15 mouse cellular contexts compared by ENCODE assay signal in the genomic region with DNA sequence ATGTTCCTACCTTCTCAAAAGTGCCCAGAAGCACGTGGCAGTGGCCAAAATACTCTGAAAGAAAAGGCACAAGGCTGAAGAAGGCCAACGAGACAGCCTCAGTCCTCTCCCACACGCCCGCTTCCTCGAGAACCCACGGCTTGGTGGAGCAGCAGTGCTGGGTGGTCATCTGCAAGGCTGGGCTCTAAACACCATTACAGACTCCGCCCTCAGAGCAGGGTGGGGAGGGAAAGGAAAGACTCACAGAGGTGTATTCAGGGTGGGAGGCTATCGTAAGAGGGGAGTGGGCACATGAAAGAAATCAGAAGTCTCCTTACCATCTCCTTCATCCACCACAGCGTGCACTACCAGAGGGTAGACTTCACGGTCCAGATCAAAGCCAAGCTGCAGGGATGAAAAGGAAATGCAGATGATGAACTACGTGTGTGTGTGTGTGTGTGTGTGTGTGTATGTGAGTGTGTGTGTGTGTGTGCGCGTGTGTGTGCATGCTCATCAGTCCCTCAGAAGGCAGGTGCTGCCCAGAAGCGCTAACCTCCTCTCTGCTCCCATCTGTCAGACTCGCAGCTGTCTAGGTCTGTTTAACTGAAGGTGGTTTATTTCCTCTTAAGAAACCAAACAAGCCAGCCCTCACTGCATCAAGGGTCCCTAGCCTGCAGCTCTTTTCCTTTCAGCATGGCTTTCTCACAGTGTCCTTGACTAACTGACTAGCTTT. TPM values are rescaled to one million over a fixed set of nuclear protein-coding genes. Genes with fewer than 3 reads are reported as not detected.
DNase-seq lines count a peak whose midpoint lies in the region; ATAC-seq and TF ChIP-seq lines count a peak whose summit lies in the region.
"Had no signal": no experiment of that assay in that cellular context is flagged by ENCODE, and none has a peak within 500 bp of the region (broad histone marks: within the 10 kb centered on the region; RNA-seq: fewer than 3 reads in every experiment).

No protein-coding gene starts in this region.

- H3K4me3 ChIP-seq in hindbrain, embryonic 16.5 days (ENCODE audit: low read length) = no peak overlapping the region
- no peak overlapping the region for H3K4me3 ChIP-seq in hindbrain, embryonic 11.5 days (ENCODE audit: low read depth, low read length)
- no peak overlapping the region for H3K4me3 ChIP-seq in CH12.LX (replicated peaks in 1 of 3; ENCODE audit: low read depth in 2 of 3, low read length in 2 of 3, poor library complexity in 1 of 3)
- H3K4me3 ChIP-seq in forebrain, embryonic 14.5 days (ENCODE audit: low read depth, low read length) = no peak overlapping the region
- H3K4me3 ChIP-seq: forebrain, embryonic 15.5 days; heart, adult 2 months; liver, embryonic 13.5 days had no signal

- H3K9me3 ChIP-seq in hindbrain, embryonic 16.5 days (ENCODE audit: control insufficient read depth, low read length) = no peaks in the 10 kb centered on the region
- no peaks in the 10 kb centered on the region for H3K9me3 ChIP-seq in hindbrain, embryonic 11.5 days (ENCODE audit: control insufficient read depth, low read length)
- H3K9me3 ChIP-seq in CH12.LX (replicated peaks; ENCODE audit: low read length) = peaks cover 5% of the 10 kb centered on the region
- H3K9me3 ChIP-seq in forebrain, embryonic 14.5 days (replicated peaks; ENCODE audit: control insufficient read depth, low read length) = no peaks in the 10 kb centered on the region
- H3K9me3 ChIP-seq: forebrain, embryonic 15.5 days; liver, embryonic 13.5 days had no signal

- no peaks in the 10 kb centered on the region for H3K79me2 ChIP-seq in CH12.LX (replicated peaks; ENCODE audit: control insufficient read depth, extremely low read depth, insufficient read depth, poor library complexity, severe bottlenecking)

- 72% methylated on average over 15 of the region's 15 CpGs for WGBS in hindbrain, embryonic 16.5 days
- WGBS in hindbrain, embryonic 11.5 days = 73% methylated on average over 15 of the region's 15 CpGs
- WGBS in forebrain, embryonic 14.5 days = 82% methylated on average over 15 of the region's 15 CpGs

- no peak for TF ChIP-seq POLR2A in CH12.LX (IDR thresholded peaks at IDR 0.05; ENCODE audit: low read depth, low read length)

- no peak overlapping the region for H3K4me2 ChIP-seq in hindbrain, embryonic 16.5 days (ENCODE audit: low read length)
- H3K4me2 ChIP-seq in hindbrain, embryonic 11.5 days (replicated peaks; ENCODE audit: low read depth, low read length) = no peak overlapping the region
- no peak overlapping the region for H3K4me2 ChIP-seq in CH12.LX (ENCODE audit: insufficient read depth, low read depth, poor library complexity, severe bottlenecking)
- H3K4me2 ChIP-seq in forebrain, embryonic 14.5 days (ENCODE audit: low read length) = no peak overlapping the region
- H3K4me2 ChIP-seq: forebrain, embryonic 15.5 days; liver, embryonic 13.5 days had no signal

- in situ Hi-C loops in CH12.LX (cut with MboI; ENCODE audit: low pct_ligation_motif_present, low pct_unique_long_range_greater_than_20kb, low sequenced_read_pairs) = no loop called here

- H3K36me3 ChIP-seq in hindbrain, embryonic 16.5 days (ENCODE audit: control insufficient read depth, insufficient read depth, low read length) = peaks cover 13% of the 10 kb centered on the region
- no peaks in the 10 kb centered on the region for H3K36me3 ChIP-seq in hindbrain, embryonic 11.5 days (ENCODE audit: control insufficient read depth, insufficient read depth, low read length)
- peaks cover 34 to 49% of the 10 kb centered on the region in 2 experiments for H3K36me3 ChIP-seq in CH12.LX (replicated peaks in 1 of 2; ENCODE audit: control insufficient read depth in 1 of 2, insufficient read depth in 1 of 2, low read length in 1 of 2)
- H3K36me3 ChIP-seq in splenic B cell, adult 2 months (ENCODE audit: control insufficient read depth, insufficient read depth, low read length, poor library complexity, severe bottlenecking) = peaks cover 6% of the 10 kb centered on the region; the same call in 1 of the 2 replicates
- H3K36me3 ChIP-seq in forebrain, embryonic 14.5 days (ENCODE audit: control insufficient read depth, insufficient read depth, low read length) = peaks cover 61% of the 10 kb centered on the region

- 0 out of 2 replicates have a peak overlapping the region, but pooled peaks have one; percentile 18 for H3K27ac ChIP-seq in hindbrain, embryonic 16.5 days (ENCODE audit: low read depth, low read length)
- no peak overlapping the region for H3K27ac ChIP-seq in hindbrain, embryonic 11.5 days (ENCODE audit: low read depth, low read length)
- H3K27ac ChIP-seq in CH12.LX (ENCODE audit: insufficient read depth, low read depth) = no peak overlapping the region
- no peak overlapping the region; the same call in 1 of the 2 replicates for H3K27ac ChIP-seq in forebrain, embryonic 14.5 days (ENCODE audit: low read depth, low read length)
- H3K27ac ChIP-seq: forebrain, embryonic 15.5 days; heart, adult 2 months; liver, embryonic 13.5 days had no signal

- no peak for TF ChIP-seq RAD21 in CH12.LX (IDR thresholded peaks at IDR 0.05; ENCODE audit: low read depth, low read length)

- dilution Hi-C loops in CH12.LX (cut with MboI; ENCODE audit: extremely low pct_ligation_motif_present, extremely low pct_unique_long_range_greater_than_20kb, low sequenced_read_pairs) = no loop called here

- H3K9ac ChIP-seq in hindbrain, embryonic 16.5 days (ENCODE audit: low read depth, low read length) = no peak overlapping the region
- H3K9ac ChIP-seq in hindbrain, embryonic 11.5 days (ENCODE audit: low read depth, low read length) = no peak overlapping the region
- no peak overlapping the region for H3K9ac ChIP-seq in CH12.LX (ENCODE audit: insufficient read depth, low read depth)
- H3K9ac ChIP-seq in forebrain, embryonic 14.5 days (ENCODE audit: low read length) = no peak overlapping the region
- H3K9ac ChIP-seq: forebrain, embryonic 15.5 days; liver, embryonic 13.5 days had no signal

- no peak for TF ChIP-seq CTCF in CH12.LX (conservative IDR thresholded peaks at IDR 0.05 in 1 of 2, IDR thresholded peaks at IDR 0.05 in 1 of 2; ENCODE audit: low read depth in 2 of 2, low read length in 2 of 2)

- peak; percentile 20; the same call in 1 of the 2 replicates for TF ChIP-seq EP300 in CH12.LX (IDR thresholded peaks at IDR 0.05; ENCODE audit: low read length)

- no peaks in the 10 kb centered on the region for H3K27me3 ChIP-seq in hindbrain, embryonic 16.5 days (replicated peaks; ENCODE audit: control insufficient read depth, insufficient read depth, low read length)
- no peaks in the 10 kb centered on the region for H3K27me3 ChIP-seq in hindbrain, embryonic 11.5 days (ENCODE audit: control insufficient read depth, insufficient read depth, low read length)
- no peaks in the 10 kb centered on the region for H3K27me3 ChIP-seq in CH12.LX (replicated peaks)
- H3K27me3 ChIP-seq in splenic B cell, adult 2 months (ENCODE audit: control insufficient read depth, insufficient read depth, low read length, poor library complexity, severe bottlenecking) = no peaks in the 10 kb centered on the region
- no peaks in the 10 kb centered on the region for H3K27me3 ChIP-seq in forebrain, embryonic 14.5 days (replicated peaks; ENCODE audit: control insufficient read depth, insufficient read depth, low read length)
- H3K27me3 ChIP-seq: forebrain, embryonic 15.5 days; liver, embryonic 13.5 days had no signal

- no peak for DNase-seq in hindbrain, embryonic 11.5 days (ENCODE audit: low spot score)
- DNase-seq in B cell, adult 2 months = peak; percentile 11 to 13
- peak; percentile 50 for DNase-seq in CH12.LX (ENCODE audit: extremely low read depth)
- DNase-seq in splenic B cell, adult 2 months (ENCODE audit: low read depth, low spot score) = peak; percentile 53
- no peak for DNase-seq in forebrain, embryonic 14.5 days (ENCODE audit: low spot score)
- no peak for DNase-seq in urinary bladder, adult 2 months (ENCODE audit: low spot score)
- DNase-seq: adrenal gland, adult 8-10 months; heart, adult 2 months; liver, embryonic 13.5 days; lung, postnatal 10 days; right cerebral cortex, adult 18-20 months had no signal

- H3K4me1 ChIP-seq in hindbrain, embryonic 16.5 days (ENCODE audit: control insufficient read depth, insufficient read depth, low read depth, low read length) = no peaks in the 10 kb centered on the region; the same call in 1 of the 2 replicates
- no peaks in the 10 kb centered on the region for H3K4me1 ChIP-seq in hindbrain, embryonic 11.5 days (replicated peaks; ENCODE audit: control insufficient read depth, insufficient read depth, low read length)
- peaks cover 31 to 55% of the 10 kb centered on the region in 2 experiments for H3K4me1 ChIP-seq in CH12.LX (ENCODE audit: control insufficient read depth in 1 of 2, insufficient read depth in 2 of 2)
- H3K4me1 ChIP-seq in forebrain, embryonic 14.5 days (ENCODE audit: control insufficient read depth, insufficient read depth, low read length) = no peaks in the 10 kb centered on the region
- H3K4me1 ChIP-seq: forebrain, embryonic 15.5 days had no signal

- 0 out of 2 replicates have a peak, but pooled peaks have one; percentile 30 for ATAC-seq in hindbrain, embryonic 16.5 days
- no peak for ATAC-seq in hindbrain, embryonic 11.5 days (ENCODE audit: low FRiP score)
- no peak for ATAC-seq in forebrain, embryonic 14.5 days
- ATAC-seq: forebrain, embryonic 15.5 days; midbrain, embryonic 16.5 days had no signal

RNA-seq across cellular contexts. Expression of a gene that starts 23.9 kb away (rescaled TPM):
- 13.2 and 16.2 TPM in 2 replicates for polyA plus RNA-seq in hindbrain, embryonic 16.5 days (2015; fragmentation: Nextera tagmentation; extraction: Ambion mirVana)
- 10.0 and 10.1 TPM in 2 replicates for polyA plus RNA-seq in hindbrain, embryonic 11.5 days (2014; fragmentation: Nextera tagmentation; extraction: Ambion mirVana)
- total RNA-seq in CH12.LX (2012; rRNA removed) = 0.67 and 2.6 TPM in 2 replicates
- total RNA-seq in CH12.LX (2014; rRNA removed) = 2.0 and 3.0 TPM in 2 replicates
- 0.12 and 0.26 TPM in 2 replicates for polyA plus RNA-seq in CH12.LX (2012; ENCODE audit: insufficient read length, low read depth)
- 7.3 and 8.7 TPM in 2 replicates for polyA plus RNA-seq in forebrain, embryonic 14.5 days (2014; fragmentation: Nextera tagmentation; extraction: Ambion mirVana)
- polyA plus RNA-seq in urinary bladder, adult 2 months (2012; rRNA removed) = 0.24 and 0.34 TPM in 2 replicates
- total RNA-seq: gastrocnemius, adult 8-10 months; heart, adult 2 months had no signal

RNA-seq across cellular contexts. Expression of a gene that starts 52.0 kb away (rescaled TPM):
- polyA plus RNA-seq in hindbrain, embryonic 16.5 days (2015; fragmentation: Nextera tagmentation; extraction: Ambion mirVana) = 122 and 127 TPM in 2 replicates
- polyA plus RNA-seq in hindbrain, embryonic 11.5 days (2014; fragmentation: Nextera tagmentation; extraction: Ambion mirVana) = 66.2 and 68.3 TPM in 2 replicates
- total RNA-seq in CH12.LX (2012; rRNA removed) (34.0 and 42.1 TPM in 2 replicates), CH12.LX (2014; rRNA removed) (32.2 and 38.8 TPM in 2 replicates)
- 51.8 and 57.6 TPM in 2 replicates for polyA plus RNA-seq in CH12.LX (2012; ENCODE audit: insufficient read length, low read depth)
- polyA plus RNA-seq in forebrain, embryonic 14.5 days (2014; fragmentation: Nextera tagmentation; extraction: Ambion mirVana) = 107 and 114 TPM in 2 replicates
- 40.4 and 51.0 TPM in 2 replicates for polyA plus RNA-seq in urinary bladder, adult 2 months (2012; rRNA removed)

RNA-seq across cellular contexts. Expression of a gene that starts 53.8 kb away (rescaled TPM):
- 27.8 and 28.5 TPM in 2 replicates for polyA plus RNA-seq in hindbrain, embryonic 16.5 days (2015; fragmentation: Nextera tagmentation; extraction: Ambion mirVana)
- polyA plus RNA-seq in hindbrain, embryonic 11.5 days (2014; fragmentation: Nextera tagmentation; extraction: Ambion mirVana) = 16.0 and 23.1 TPM in 2 replicates
- 17.2 and 39.3 TPM in 2 replicates for total RNA-seq in CH12.LX (2012; rRNA removed)
- total RNA-seq in CH12.LX (2014; rRNA removed) = 7.2 and 8.7 TPM in 2 replicates
- 8.7 and 10.9 TPM in 2 replicates for polyA plus RNA-seq in CH12.LX (2012; ENCODE audit: insufficient read length, low read depth)
- polyA plus RNA-seq in forebrain, embryonic 14.5 days (2014; fragmentation: Nextera tagmentation; extraction: Ambion mirVana) = 16.3 and 21.5 TPM in 2 replicates
- 5.0 and 8.3 TPM in 2 replicates for polyA plus RNA-seq in urinary bladder, adult 2 months (2012; rRNA removed)

Comparison
In these comparisons a context has a peak if more than half of its experiments do, and no peak if none do; other contexts are left out.
1. DNase-seq: peak in B cell, adult 2 months (2 of 2), CH12.LX (single experiment) and splenic B cell, adult 2 months (single experiment); none in hindbrain, embryonic 11.5 days (single experiment), forebrain, embryonic 14.5 days (single experiment) and urinary bladder, adult 2 months (single experiment).